Mouse (Mus musculus): ENCODE results near the gene Ly6g5c. TPM values are rescaled to one million over a fixed set of nuclear protein-coding genes. Genes with fewer than 3 reads are reported as not detected.

Gene Ly6g5c
- polyA plus RNA-seq, 1 experiment, result not detected

DNA sequence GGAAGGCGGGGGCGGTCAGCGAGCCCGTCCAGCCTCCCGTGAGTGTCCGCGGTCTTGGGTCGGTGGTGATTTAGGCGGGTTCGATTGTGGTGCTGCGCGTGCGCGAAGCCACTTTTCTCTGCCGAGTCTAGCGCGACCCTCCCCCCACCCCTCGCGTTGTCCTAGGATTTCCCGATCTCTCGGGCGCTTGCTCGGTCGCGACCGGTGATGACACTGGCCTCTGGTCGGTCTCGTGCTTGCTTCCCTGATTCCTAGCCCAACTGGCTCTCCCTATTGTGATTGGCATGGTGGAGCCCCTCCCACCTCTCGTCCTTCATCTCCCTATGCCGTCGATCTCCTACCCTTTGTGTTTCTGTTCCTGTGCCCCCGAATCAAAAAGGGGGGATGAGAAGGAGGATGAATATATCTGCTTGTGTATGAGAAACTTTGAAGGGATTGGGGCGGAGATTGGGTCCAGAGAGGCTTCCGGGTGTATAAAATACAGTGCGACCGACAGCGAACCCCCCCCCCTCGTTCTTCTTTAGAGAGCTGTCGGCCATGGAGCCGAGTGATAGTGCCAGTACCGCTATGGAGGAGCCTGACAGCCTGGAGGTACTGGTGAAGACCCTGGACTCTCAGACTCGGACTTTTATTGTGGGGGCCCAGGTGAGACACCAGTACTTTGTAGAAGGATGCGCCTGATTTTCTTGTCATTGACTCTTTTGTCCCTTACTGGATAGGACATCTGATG, 27.7 kb downstream of the Ly6g5c start:
- H3K27me3 ChIP-seq (ENCODE audit: control insufficient read depth, insufficient read depth, insufficient read length), result no peaks in the 10 kb centered on the region
- H3K4me2 ChIP-seq (ENCODE audit: low read depth), result peak overlapping the region; percentile 81
- H3ac ChIP-seq (ENCODE audit: control insufficient read depth, insufficient read length), result peak overlapping the region; percentile 94
- H3K4me3 ChIP-seq, result peak overlapping the region; percentile 89
- H3K79me2 ChIP-seq (ENCODE audit: control insufficient read depth, insufficient read depth), result peaks cover 48% of the 10 kb centered on the region
- TF ChIP-seq SRF (IDR thresholded peaks at IDR 0.05; ENCODE audit: control insufficient read depth, insufficient read length, low read depth) (peak; percentile 38), POLR2AphosphoS2 (IDR thresholded peaks at IDR 0.05; ENCODE audit: insufficient read length, low read depth) (peak; percentile 81), CEBPB (IDR thresholded peaks at IDR 0.05; ENCODE audit: insufficient read depth, poor library complexity, severe bottlenecking) (no peak), POLR2A (IDR thresholded peaks at IDR 0.05; ENCODE audit: insufficient read length, low read depth) (peak; percentile 67)
- H3K36me3 ChIP-seq (ENCODE audit: control insufficient read depth, insufficient read depth), result peaks cover 13% of the 10 kb centered on the region

DNA sequence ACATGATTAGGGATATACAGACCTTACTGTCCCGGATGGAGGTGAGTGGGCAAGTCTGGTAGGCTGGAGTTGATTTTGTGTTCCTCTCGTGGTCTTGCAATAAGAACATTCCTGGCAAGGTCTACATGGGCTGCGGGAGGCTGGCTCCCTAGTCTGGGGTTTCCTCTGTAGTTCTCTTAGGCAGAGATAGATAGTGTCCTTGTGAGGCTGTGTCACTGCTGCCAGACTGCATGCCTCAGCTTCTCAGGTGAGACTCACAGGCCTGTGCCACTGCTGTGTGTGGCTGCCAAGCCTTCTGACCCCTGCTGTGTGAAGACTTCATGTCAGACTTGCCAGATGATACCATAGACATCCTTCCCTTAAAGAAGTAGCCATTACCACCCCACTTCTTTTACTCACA, 31.2 kb downstream of the Ly6g5c start:
- TF ChIP-seq MAX (IDR thresholded peaks at IDR 0.05; ENCODE audit: low read depth) (no peak), CEBPB (IDR thresholded peaks at IDR 0.05; ENCODE audit: insufficient read depth, poor library complexity, severe bottlenecking) (no peak), TCF3 (IDR thresholded peaks at IDR 0.05; ENCODE audit: insufficient read length, low read depth) (no peak), MYOD1 (IDR thresholded peaks at IDR 0.05; ENCODE audit: control insufficient read depth in 1 of 3, insufficient read length in 2 of 3, low read depth in 2 of 3) (no peak), POLR2A (IDR thresholded peaks at IDR 0.05; ENCODE audit: insufficient read length, low read depth) (no peak), E2F4 (IDR thresholded peaks at IDR 0.05; ENCODE audit: insufficient read depth) (no peak), REST (IDR thresholded peaks at IDR 0.05; ENCODE audit: insufficient read depth, insufficient read length) (no peak), USF1 (IDR thresholded peaks at IDR 0.05; ENCODE audit: low read depth) (no peak)
- H3K4me2 ChIP-seq (ENCODE audit: low read depth), result no peak overlapping the region
- H3K36me3 ChIP-seq (ENCODE audit: control insufficient read depth, insufficient read depth), result peaks cover 18% of the 10 kb centered on the region
- H3K4me3 ChIP-seq, result no peak overlapping the region
- H3K27me3 ChIP-seq (ENCODE audit: control insufficient read depth, insufficient read depth, insufficient read length), result no peaks in the 10 kb centered on the region
- peaks cover 48% of the 10 kb centered on the region for H3K79me2 ChIP-seq (ENCODE audit: control insufficient read depth, insufficient read depth)
- no peak overlapping the region for H3ac ChIP-seq (ENCODE audit: control insufficient read depth, insufficient read length)

- TF ChIP-seq REST (IDR thresholded peaks at IDR 0.05; ENCODE audit: insufficient read depth, insufficient read length) (no peak), CEBPB (IDR thresholded peaks at IDR 0.05; ENCODE audit: insufficient read depth, poor library complexity, severe bottlenecking) (no peak)
- H3K79me2 ChIP-seq (ENCODE audit: control insufficient read depth, insufficient read depth), result peaks cover 45% of the 10 kb centered on the region
Measured at GRCm38 (mm10) chr17:35140490-35140996, 32.5 kb downstream of the Ly6g5c start.

DNA sequence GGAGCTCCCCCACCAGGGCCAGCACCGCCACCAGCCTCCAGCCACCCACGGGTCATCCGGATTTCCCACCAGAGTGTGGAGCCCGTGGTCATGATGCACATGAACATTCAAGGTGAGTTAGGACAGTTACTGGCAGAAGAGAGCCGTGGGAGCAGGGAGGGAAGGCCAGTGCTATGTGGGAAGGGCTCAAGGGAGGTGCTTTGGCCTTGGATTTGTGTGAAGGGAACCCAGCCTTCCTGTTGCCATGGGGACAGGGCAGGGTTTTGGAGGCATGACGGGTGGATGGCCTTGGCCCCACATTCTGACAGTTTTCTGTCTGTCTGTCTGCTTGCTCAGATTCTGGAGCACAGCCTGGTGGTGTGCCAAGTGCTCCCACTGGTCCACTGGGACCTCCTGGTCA, 33.9 kb downstream of the Ly6g5c start:
- Histone ChIP-seq H3K27me3 (ENCODE audit: control insufficient read depth, insufficient read depth, insufficient read length) (no peaks in the 10 kb centered on the region), H3K4me3 (no peak overlapping the region), H3K79me2 (ENCODE audit: control insufficient read depth, insufficient read depth) (peaks cover 31% of the 10 kb centered on the region), H3K4me2 (ENCODE audit: low read depth) (no peak overlapping the region), H3K36me3 (ENCODE audit: control insufficient read depth, insufficient read depth) (peaks cover 27% of the 10 kb centered on the region), H3ac (ENCODE audit: control insufficient read depth, insufficient read length) (no peak overlapping the region)
- TF ChIP-seq TCF12 (IDR thresholded peaks at IDR 0.05; ENCODE audit: insufficient read depth, poor library complexity, severe bottlenecking) (no peak), MYOD1 (IDR thresholded peaks at IDR 0.05; ENCODE audit: control insufficient read depth in 1 of 3, insufficient read length in 2 of 3, low read depth in 2 of 3) (no peak), MAX (IDR thresholded peaks at IDR 0.05; ENCODE audit: low read depth) (no peak), MYOG (IDR thresholded peaks at IDR 0.05; ENCODE audit: control insufficient read depth in 1 of 3, insufficient read depth in 1 of 3, insufficient read length in 2 of 3, low read depth in 2 of 3) (no peak), TCF3 (IDR thresholded peaks at IDR 0.05; ENCODE audit: insufficient read length, low read depth) (no peak)

More at GRCm38 (mm10) chr17:35140490-35140996, 32.5 kb downstream of the Ly6g5c start:
- H3K4me2 ChIP-seq (ENCODE audit: low read depth), result no peak overlapping the region
- peaks cover 25% of the 10 kb centered on the region for H3K36me3 ChIP-seq (ENCODE audit: control insufficient read depth, insufficient read depth)
- no peak overlapping the region for H3ac ChIP-seq (ENCODE audit: control insufficient read depth, insufficient read length)
- no peaks in the 10 kb centered on the region for H3K27me3 ChIP-seq (ENCODE audit: control insufficient read depth, insufficient read depth, insufficient read length)
- no peak overlapping the region for H3K4me3 ChIP-seq

DNA sequence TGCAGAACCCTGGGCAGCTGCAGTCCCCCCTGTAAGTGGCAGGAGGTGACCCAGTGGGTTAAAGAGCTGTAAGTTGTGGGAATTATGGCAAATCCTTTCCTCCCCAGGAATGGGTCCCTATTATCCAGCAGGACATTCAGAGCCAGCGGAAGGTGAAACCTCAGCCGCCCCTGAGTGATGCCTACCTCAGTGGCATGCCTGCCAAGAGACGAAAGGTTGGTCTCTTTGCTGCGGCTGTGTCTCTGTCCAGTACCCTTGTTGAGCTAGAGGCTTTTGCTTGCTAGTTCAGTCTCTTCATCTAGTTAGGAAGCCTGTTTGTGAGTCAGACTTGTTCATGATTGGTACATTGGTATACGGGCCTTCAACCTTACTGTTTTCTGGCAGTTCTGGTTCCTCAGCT, 38.1 kb downstream of the Ly6g5c start:
- Histone ChIP-seq H3K4me3 (no peak overlapping the region), H3ac (ENCODE audit: control insufficient read depth, insufficient read length) (no peak overlapping the region), H3K79me2 (ENCODE audit: control insufficient read depth, insufficient read depth) (no peaks in the 10 kb centered on the region), H3K4me2 (ENCODE audit: low read depth) (no peak overlapping the region), H3K27me3 (ENCODE audit: control insufficient read depth, insufficient read depth, insufficient read length) (no peaks in the 10 kb centered on the region), H3K36me3 (ENCODE audit: control insufficient read depth, insufficient read depth) (peaks cover 44% of the 10 kb centered on the region)
- TF ChIP-seq TCF12 (IDR thresholded peaks at IDR 0.05; ENCODE audit: insufficient read depth, poor library complexity, severe bottlenecking) (no peak), POLR2AphosphoS2 (IDR thresholded peaks at IDR 0.05; ENCODE audit: insufficient read length, low read depth) (peak; percentile 76)

DNA sequence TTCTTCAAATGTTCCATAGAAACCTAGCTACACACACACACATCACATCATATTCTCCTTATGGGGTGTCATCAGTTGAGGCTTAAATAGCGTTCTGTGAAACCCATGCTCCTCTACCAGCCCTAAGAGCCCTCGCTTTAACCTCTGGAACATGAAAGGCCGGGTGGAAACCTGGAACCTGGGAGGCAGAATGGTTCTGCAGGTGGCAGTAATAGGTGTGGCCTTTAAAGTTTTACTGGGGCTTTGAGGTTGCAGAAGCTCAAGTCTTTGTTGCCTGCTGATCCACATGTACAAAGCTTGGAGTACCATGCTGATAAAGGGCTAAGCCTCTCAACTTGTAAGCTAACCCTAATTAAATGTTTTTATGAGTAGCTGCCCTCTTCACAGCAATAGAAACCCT, 39.3 kb downstream of the Ly6g5c start:
- Histone ChIP-seq H3K79me2 (ENCODE audit: control insufficient read depth, insufficient read depth) (no peaks in the 10 kb centered on the region), H3K27me3 (ENCODE audit: control insufficient read depth, insufficient read depth, insufficient read length) (no peaks in the 10 kb centered on the region), H3K36me3 (ENCODE audit: control insufficient read depth, insufficient read depth) (peaks cover 38% of the 10 kb centered on the region), H3K4me3 (no peak overlapping the region), H3ac (ENCODE audit: control insufficient read depth, insufficient read length) (no peak overlapping the region), H3K4me2 (ENCODE audit: low read depth) (no peak overlapping the region)
- TF ChIP-seq MYOD1 (IDR thresholded peaks at IDR 0.05; ENCODE audit: control insufficient read depth in 1 of 3, insufficient read length in 2 of 3, low read depth in 2 of 3) (no peak), POLR2AphosphoS2 (IDR thresholded peaks at IDR 0.05; ENCODE audit: insufficient read length, low read depth) (peak; percentile 13), MAX (IDR thresholded peaks at IDR 0.05; ENCODE audit: low read depth) (no peak), TCF3 (IDR thresholded peaks at IDR 0.05; ENCODE audit: insufficient read length, low read depth) (no peak), REST (IDR thresholded peaks at IDR 0.05; ENCODE audit: insufficient read depth, insufficient read length) (no peak), USF1 (IDR thresholded peaks at IDR 0.05; ENCODE audit: low read depth) (no peak), E2F4 (IDR thresholded peaks at IDR 0.05; ENCODE audit: insufficient read depth) (no peak), POLR2A (IDR thresholded peaks at IDR 0.05; ENCODE audit: insufficient read length, low read depth) (no peak)

Measured in myocyte (in vitro differentiated cells).